Mouse (Mus musculus): ENCODE data around the gene Dmrtc2. TPM values are rescaled to one million over a fixed set of nuclear protein-coding genes. Genes with fewer than 3 reads are reported as not detected.

The Dmrtc2 gene
- total and polyA plus RNA-seq, 2 experiments from 2014 or later = not detected

DNA sequence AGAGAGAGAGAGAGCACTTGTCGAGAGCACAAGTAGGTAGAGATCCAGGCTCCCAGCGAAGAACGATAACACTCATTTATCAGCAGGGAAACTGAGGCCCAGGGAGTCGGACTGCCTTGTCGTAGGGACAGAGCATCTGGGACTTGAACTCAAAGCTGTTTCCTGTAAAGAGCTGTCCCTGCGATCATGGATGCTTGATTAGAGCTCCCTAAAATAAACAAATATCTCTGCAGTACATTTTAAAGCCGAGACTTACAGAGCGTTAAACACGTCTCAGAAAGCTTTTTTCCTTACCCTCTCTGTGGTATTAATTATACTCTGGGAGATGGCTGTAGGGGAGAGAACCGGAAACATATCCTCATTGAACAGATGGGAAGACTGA lies 33.6 kb downstream of the Dmrtc2 start:
- ATAC-seq (ENCODE audit: insufficient read depth, low read depth) (no peak), DNase-seq (ENCODE audit: low spot score) (no peak)
- Histone ChIP-seq H3K36me3 (replicated peaks; ENCODE audit: control insufficient read depth, insufficient read depth, low read length) (peaks cover 8% of the 10 kb centered on the region), H3K9me3 (replicated peaks; ENCODE audit: control insufficient read depth, low read length) (no peaks in the 10 kb centered on the region), H3K4me3 (ENCODE audit: low read depth, low read length) (peak overlapping the region; percentile 59), H3K9ac (replicated peaks; ENCODE audit: low read depth, low read length) (peak overlapping the region; percentile 60), H3K4me1 (ENCODE audit: control insufficient read depth, insufficient read depth) (peaks cover 11% of the 10 kb centered on the region; the same call in 1 of the 2 replicates), H3K27me3 (ENCODE audit: control insufficient read depth, insufficient read depth, low read length) (no peaks in the 10 kb centered on the region), H3K27ac (ENCODE audit: low read depth) (peak overlapping the region; percentile 84), H3K4me2 (ENCODE audit: low read depth, low read length) (peak overlapping the region; percentile 84)
- TF ChIP-seq EP300 (IDR thresholded peaks at IDR 0.05; ENCODE audit: low read depth) = no peak
- TF ChIP-seq CTCF (IDR thresholded peaks at IDR 0.05; ENCODE audit: low read depth) = no peak
- 18% methylated on average over 10 of the region's 10 CpGs for WGBS

- peak overlapping the region; percentile 84 for H3K27ac ChIP-seq (ENCODE audit: low read depth)
- H3K9ac ChIP-seq (replicated peaks; ENCODE audit: low read depth, low read length) = peak overlapping the region; percentile 66
- H3K4me1 ChIP-seq (ENCODE audit: control insufficient read depth, insufficient read depth) = peaks cover 11% of the 10 kb centered on the region; the same call in 1 of the 2 replicates
- no peaks in the 10 kb centered on the region for H3K9me3 ChIP-seq (replicated peaks; ENCODE audit: control insufficient read depth, low read length)
- peaks cover 14% of the 10 kb centered on the region for H3K36me3 ChIP-seq (replicated peaks; ENCODE audit: control insufficient read depth, insufficient read depth, low read length)
- DNase-seq (ENCODE audit: low spot score) (peak; percentile 99), ATAC-seq (ENCODE audit: insufficient read depth, low read depth) (peak; percentile 96)
- H3K4me2 ChIP-seq (ENCODE audit: low read depth, low read length) = peak overlapping the region; percentile 84
- H3K27me3 ChIP-seq (ENCODE audit: control insufficient read depth, insufficient read depth, low read length) = no peaks in the 10 kb centered on the region
- under 1% methylated on average over 29 of the region's 30 CpGs for WGBS
- peak overlapping the region; percentile 59 for H3K4me3 ChIP-seq (ENCODE audit: low read depth, low read length)
- 0 out of 2 replicates have a peak, but pooled peaks have one; percentile 27 for TF ChIP-seq EP300 (IDR thresholded peaks at IDR 0.05; ENCODE audit: low read depth)
- peak; percentile 85 for TF ChIP-seq CTCF (IDR thresholded peaks at IDR 0.05; ENCODE audit: low read depth)
Observed at GRCm38 (mm10) chr7:24904070-24904483, 34.2 kb downstream of the Dmrtc2 start.

DNA sequence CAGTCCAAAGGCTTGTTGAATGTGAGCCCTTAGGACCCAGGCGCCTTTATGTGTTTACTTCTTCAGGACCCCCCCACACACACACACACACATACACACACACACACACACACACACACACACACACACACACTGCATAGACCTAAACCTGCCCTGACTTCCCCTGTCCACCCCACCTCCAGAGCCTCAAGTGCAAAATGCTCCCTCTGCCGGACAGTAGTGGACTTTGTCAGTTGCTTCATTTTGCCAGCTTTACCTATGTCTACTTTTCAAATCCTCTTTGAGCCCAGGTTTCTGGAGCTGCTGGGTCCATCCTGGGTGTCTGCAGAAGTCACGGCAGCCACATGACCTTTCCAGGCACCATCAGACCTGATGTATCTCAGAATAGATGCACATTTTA lies 35.1 kb downstream of the Dmrtc2 start:
- TF ChIP-seq EP300 (IDR thresholded peaks at IDR 0.05; ENCODE audit: low read depth) (no peak), CTCF (IDR thresholded peaks at IDR 0.05; ENCODE audit: low read depth) (peak; percentile 83)
- Histone ChIP-seq H3K9ac (replicated peaks; ENCODE audit: low read depth, low read length) (peak overlapping the region; percentile 66), H3K4me1 (ENCODE audit: control insufficient read depth, insufficient read depth) (peaks cover 11% of the 10 kb centered on the region; the same call in 1 of the 2 replicates), H3K36me3 (replicated peaks; ENCODE audit: control insufficient read depth, insufficient read depth, low read length) (peaks cover 23% of the 10 kb centered on the region), H3K27ac (ENCODE audit: low read depth) (peak overlapping the region; percentile 64; the same call in 1 of the 2 replicates), H3K9me3 (replicated peaks; ENCODE audit: control insufficient read depth, low read length) (no peaks in the 10 kb centered on the region), H3K4me3 (ENCODE audit: low read depth, low read length) (peak overlapping the region; percentile 59), H3K4me2 (ENCODE audit: low read depth, low read length) (peak overlapping the region; percentile 84), H3K27me3 (ENCODE audit: control insufficient read depth, insufficient read depth, low read length) (no peaks in the 10 kb centered on the region)
- 12% methylated on average over 3 of the region's 3 CpGs for WGBS
- peak; percentile 13; the same call in 1 of the 2 replicates for ATAC-seq (ENCODE audit: insufficient read depth, low read depth)
- DNase-seq (ENCODE audit: low spot score) = peak; percentile 81

GRCm38 (mm10) chr7:24906551-24906950 lies 36.7 kb downstream of the Dmrtc2 start:
- DNase-seq (ENCODE audit: low spot score) (no peak), ATAC-seq (ENCODE audit: insufficient read depth, low read depth) (no peak)
- H3K4me2 ChIP-seq (ENCODE audit: low read depth, low read length) = peak overlapping the region; percentile 40; the same call in 1 of the 2 replicates
- H3K27ac ChIP-seq (ENCODE audit: low read depth) = peak overlapping the region; percentile 67; the same call in 1 of the 2 replicates
- no peaks in the 10 kb centered on the region for H3K27me3 ChIP-seq (ENCODE audit: control insufficient read depth, insufficient read depth, low read length)
- no peak overlapping the region; the same call in 1 of the 2 replicates for H3K4me3 ChIP-seq (ENCODE audit: low read depth, low read length)
- TF ChIP-seq CTCF (IDR thresholded peaks at IDR 0.05; ENCODE audit: low read depth) (no peak), EP300 (IDR thresholded peaks at IDR 0.05; ENCODE audit: low read depth) (no peak)
- H3K36me3 ChIP-seq (replicated peaks; ENCODE audit: control insufficient read depth, insufficient read depth, low read length) = peaks cover 32% of the 10 kb centered on the region
- peaks cover 11% of the 10 kb centered on the region; the same call in 1 of the 2 replicates for H3K4me1 ChIP-seq (ENCODE audit: control insufficient read depth, insufficient read depth)
- no peak overlapping the region; the same call in 1 of the 2 replicates for H3K9ac ChIP-seq (replicated peaks; ENCODE audit: low read depth, low read length)
- H3K9me3 ChIP-seq (replicated peaks; ENCODE audit: control insufficient read depth, low read length) = no peaks in the 10 kb centered on the region
- 21% methylated on average over 6 of the region's 6 CpGs for WGBS

- no peaks in the 10 kb centered on the region for H3K9me3 ChIP-seq (replicated peaks; ENCODE audit: control insufficient read depth, low read length)
- no peak overlapping the region for H3K9ac ChIP-seq (replicated peaks; ENCODE audit: low read depth, low read length)
- ATAC-seq (ENCODE audit: insufficient read depth, low read depth) (no peak), DNase-seq (ENCODE audit: low spot score) (no peak)
- peaks cover 6% of the 10 kb centered on the region; the same call in 1 of the 2 replicates for H3K4me1 ChIP-seq (ENCODE audit: control insufficient read depth, insufficient read depth)
- peak overlapping the region; percentile 67; the same call in 1 of the 2 replicates for H3K27ac ChIP-seq (ENCODE audit: low read depth)
- H3K4me3 ChIP-seq (ENCODE audit: low read depth, low read length) = no peak overlapping the region; the same call in 1 of the 2 replicates
- no peaks in the 10 kb centered on the region for H3K27me3 ChIP-seq (ENCODE audit: control insufficient read depth, insufficient read depth, low read length)
- TF ChIP-seq CTCF (IDR thresholded peaks at IDR 0.05; ENCODE audit: low read depth) (no peak), EP300 (IDR thresholded peaks at IDR 0.05; ENCODE audit: low read depth) (no peak)
- peak overlapping the region; percentile 40; the same call in 1 of the 2 replicates for H3K4me2 ChIP-seq (ENCODE audit: low read depth, low read length)
- 46% methylated on average over 13 of the region's 13 CpGs for WGBS
- H3K36me3 ChIP-seq (replicated peaks; ENCODE audit: control insufficient read depth, insufficient read depth, low read length) = peaks cover 39% of the 10 kb centered on the region
Observed at GRCm38 (mm10) chr7:24907211-24907748, 37.4 kb downstream of the Dmrtc2 start.

All from heart, postnatal 0 days (tissue).